Mouse (Mus musculus) adrenal gland, adult (tissue): Measurements from ENCODE around the gene Rtbdn.
"Not testable (repeated sequence)": the region's sequence is repeated elsewhere in the genome, so short reads cannot be mapped to it uniquely, and the experiment has no call there.

Experiments used
- DNase-seq, 2 experiments: peaks; one replicate each; pipeline ENCODE4 v3.0.0; 2022 to 2023; ENCODE audit warnings: low spot score in 1 of 2; ENCODE audit not compliant: inconsistent age in 2 of 2

The Rtbdn gene

GRCm38 (mm10) chr8:84946528-84947240, at the start of gene Rtbdn:
Rtbdn (plus strand) TSS chr8:84946991.
- DNase-seq, result no peak

- DNase-seq, result no peak
These were observed 45.7 kb upstream of the Rtbdn start for GRCm38 (mm10) chr8:84901071-84901470.

GRCm38 (mm10) chr8:84901752-84902151, 45.0 kb upstream of the Rtbdn start, which contains the start of gene Klf1:
Klf1 (plus strand) TSS chr8:84901928.
- no peak for DNase-seq

- no peak for DNase-seq
These were observed 44.3 kb upstream of the Rtbdn start for GRCm38 (mm10) chr8:84902367-84902919.

- DNase-seq, result peak; percentile 94 to 97
These were observed 43.7 kb upstream of the Rtbdn start for GRCm38 (mm10) chr8:84902920-84903661.

GRCm38 (mm10) chr8:84904351-84904750, 42.4 kb upstream of the Rtbdn start:
- DNase-seq, result peak in 1 of 2 experiments; percentile 32

GRCm38 (mm10) chr8:84907037-84907436, 39.8 kb upstream of the Rtbdn start:
- no peak for DNase-seq

- DNase-seq, result peak in 1 of 2 experiments; percentile 29
These were observed 39.3 kb upstream of the Rtbdn start for GRCm38 (mm10) chr8:84907493-84907892.

- DNase-seq, result not testable (repeated sequence)
These were observed 38.8 kb upstream of the Rtbdn start for GRCm38 (mm10) chr8:84907979-84908378.

GRCm38 (mm10) chr8:84908421-84909161, 38.2 kb upstream of the Rtbdn start, which contains the start of gene Dnase2a:
Dnase2a (plus strand) TSS chr8:84908560.
- DNase-seq, result peak; percentile 97 to 98

- no peak for DNase-seq
These were observed 37.5 kb upstream of the Rtbdn start for GRCm38 (mm10) chr8:84909162-84909767.

GRCm38 (mm10) chr8:84909949-84910348, 36.8 kb upstream of the Rtbdn start:
- DNase-seq, result no peak

GRCm38 (mm10) chr8:84910551-84910950, 36.2 kb upstream of the Rtbdn start:
- DNase-seq, result no peak

- no peak for DNase-seq
These were observed 34.9 kb upstream of the Rtbdn start for GRCm38 (mm10) chr8:84911854-84912253.

- peak in 1 of 2 experiments; percentile 42 for DNase-seq
These were observed 34.4 kb upstream of the Rtbdn start for GRCm38 (mm10) chr8:84912391-84912790.

GRCm38 (mm10) chr8:84912895-84913501, 33.8 kb upstream of the Rtbdn start:
- peak; percentile 77 to 88 for DNase-seq

GRCm38 (mm10) chr8:84913502-84913900, 33.3 kb upstream of the Rtbdn start:
- DNase-seq, result no peak

GRCm38 (mm10) chr8:84913960-84914359, 32.8 kb upstream of the Rtbdn start:
- peak in 1 of 2 experiments; percentile 49 for DNase-seq

- no peak for DNase-seq
These were observed 31.5 kb upstream of the Rtbdn start for GRCm38 (mm10) chr8:84915269-84915668.

GRCm38 (mm10) chr8:84917781-84918180, 29.0 kb upstream of the Rtbdn start:
- DNase-seq, result no peak
